8 mouse cellular contexts compared by ENCODE assay signal in genomic region chr16:92057852-92058643, GRCm38 (mm10). TPM values are rescaled to one million over a fixed set of nuclear protein-coding genes. Genes with fewer than 3 reads are reported as not detected.
DNase-seq lines count a peak whose midpoint lies in the region; ATAC-seq and TF ChIP-seq lines count a peak whose summit lies in the region.

Mrps6 (plus strand) TSS chr16:92058270.
Gm49711 (plus strand) TSS chr16:92058316.
Slc5a3 (plus strand) TSS chr16:92058322.

- TF ChIP-seq CTCF in ES-Bruce4 (IDR thresholded peaks at IDR 0.05; ENCODE audit: low read depth, low read length): no peak

- peak; percentile 69 for DNase-seq in c-Kit-positive CD71-positive TER-119-positive erythroid progenitor cells, embryonic 14.5 days (ENCODE audit: low spot score)
- peak; percentile 87 to 93 for DNase-seq in kidney, postnatal 36 days
- DNase-seq in neural tube, embryonic 11.5 days (ENCODE audit: low spot score): peak; percentile 90

- H3K36me3 ChIP-seq in ES-Bruce4 (ENCODE audit: control insufficient read depth, insufficient read depth, low read length, poor library complexity, severe bottlenecking): peaks cover 3% of the 10 kb centered on the region; the same call in 1 of the 2 replicates
- peaks cover 27% of the 10 kb centered on the region for H3K36me3 ChIP-seq in forebrain, embryonic 12.5 days (replicated peaks)
- H3K36me3 ChIP-seq in heart, embryonic 16.5 days (ENCODE audit: control insufficient read depth, insufficient read depth): peaks cover 9% of the 10 kb centered on the region
- 0 out of 2 replicates have a peak, but pooled peaks cover 4% of the 10 kb centered on the region for H3K36me3 ChIP-seq in liver, embryonic 15.5 days (replicated peaks)
- peaks cover 7% of the 10 kb centered on the region; the same call in 1 of the 2 replicates for H3K36me3 ChIP-seq in neural tube, embryonic 11.5 days (ENCODE audit: control insufficient read depth, insufficient read depth, low read length)
- no peaks in the 10 kb centered on the region for H3K36me3 ChIP-seq in stomach, embryonic 16.5 days (ENCODE audit: control insufficient read depth, insufficient read depth, low read length)

- TF ChIP-seq EP300 in ES-Bruce4 (IDR thresholded peaks at IDR 0.05; ENCODE audit: insufficient read depth, low read depth, low read length): no peak

- H3K27me3 ChIP-seq in ES-Bruce4 (ENCODE audit: control insufficient read depth, insufficient read depth, low read length, poor library complexity, severe bottlenecking): no peaks in the 10 kb centered on the region
- no peaks in the 10 kb centered on the region for H3K27me3 ChIP-seq in forebrain, embryonic 12.5 days
- H3K27me3 ChIP-seq in heart, embryonic 16.5 days (ENCODE audit: control insufficient read depth, insufficient read depth, low read length): no peaks in the 10 kb centered on the region
- peaks cover 10% of the 10 kb centered on the region; the same call in 1 of the 2 replicates for H3K27me3 ChIP-seq in liver, embryonic 15.5 days
- no peaks in the 10 kb centered on the region for H3K27me3 ChIP-seq in neural tube, embryonic 11.5 days (ENCODE audit: control insufficient read depth, insufficient read depth, low read length)
- no peaks in the 10 kb centered on the region for H3K27me3 ChIP-seq in stomach, embryonic 16.5 days (ENCODE audit: control insufficient read depth, insufficient read depth, low read length)

- H3K27ac ChIP-seq in ES-Bruce4 (ENCODE audit: insufficient read depth, low read length): no peak within 1 kb of the TSS
- peak within 1 kb of the TSS; percentile 86 for H3K27ac ChIP-seq in forebrain, embryonic 12.5 days
- H3K27ac ChIP-seq in heart, embryonic 16.5 days (ENCODE audit: low read length): peak within 1 kb of the TSS; percentile 89
- H3K27ac ChIP-seq in liver, embryonic 15.5 days (replicated peaks): peak within 1 kb of the TSS; percentile 49; the same call in 1 of the 2 replicates
- peak within 1 kb of the TSS; percentile 64; the same call in 1 of the 2 replicates for H3K27ac ChIP-seq in neural tube, embryonic 11.5 days (ENCODE audit: low read depth, low read length)
- peak within 1 kb of the TSS; percentile 86 for H3K27ac ChIP-seq in stomach, embryonic 16.5 days (ENCODE audit: low read length)

- peak within 1 kb of the TSS; percentile 84 for H3K4me2 ChIP-seq in forebrain, embryonic 12.5 days
- H3K4me2 ChIP-seq in heart, embryonic 16.5 days (ENCODE audit: low read depth, low read length): peak within 1 kb of the TSS; percentile 93
- H3K4me2 ChIP-seq in liver, embryonic 15.5 days: peak within 1 kb of the TSS; percentile 98
- H3K4me2 ChIP-seq in neural tube, embryonic 11.5 days (ENCODE audit: low read depth): peak within 1 kb of the TSS; percentile 86
- H3K4me2 ChIP-seq in stomach, embryonic 16.5 days (ENCODE audit: low read depth, low read length): peak within 1 kb of the TSS; percentile 94

- H3K4me1 ChIP-seq in ES-Bruce4 (ENCODE audit: control insufficient read depth, insufficient read depth, low read length): no peaks in the 10 kb centered on the region
- H3K4me1 ChIP-seq in forebrain, embryonic 12.5 days: peaks cover 26% of the 10 kb centered on the region
- H3K4me1 ChIP-seq in heart, embryonic 16.5 days (ENCODE audit: control insufficient read depth, insufficient read depth, low read length): peaks cover 16% of the 10 kb centered on the region
- peaks cover 19% of the 10 kb centered on the region for H3K4me1 ChIP-seq in liver, embryonic 15.5 days (replicated peaks)
- H3K4me1 ChIP-seq in neural tube, embryonic 11.5 days (ENCODE audit: control insufficient read depth, insufficient read depth, low read length): peaks cover 8% of the 10 kb centered on the region
- peaks cover 10% of the 10 kb centered on the region for H3K4me1 ChIP-seq in stomach, embryonic 16.5 days (ENCODE audit: control insufficient read depth, insufficient read depth, low read length)

- H3K9me3 ChIP-seq in ES-Bruce4 (replicated peaks; ENCODE audit: control insufficient read depth, insufficient read depth, low read length, poor library complexity, severe bottlenecking): no peaks in the 10 kb centered on the region
- peaks cover 11% of the 10 kb centered on the region for H3K9me3 ChIP-seq in forebrain, embryonic 12.5 days
- H3K9me3 ChIP-seq in heart, embryonic 16.5 days (replicated peaks; ENCODE audit: control insufficient read depth, low read length): peaks cover 8% of the 10 kb centered on the region
- no peaks in the 10 kb centered on the region for H3K9me3 ChIP-seq in liver, embryonic 15.5 days (replicated peaks)
- peaks cover 4% of the 10 kb centered on the region; the same call in 1 of the 2 replicates for H3K9me3 ChIP-seq in neural tube, embryonic 11.5 days (ENCODE audit: control insufficient read depth, low read length)
- peaks cover 7% of the 10 kb centered on the region; the same call in 1 of the 2 replicates for H3K9me3 ChIP-seq in stomach, embryonic 16.5 days (replicated peaks; ENCODE audit: control insufficient read depth, low read length)

- H3K9ac ChIP-seq in ES-Bruce4 (ENCODE audit: low read depth, poor library complexity, severe bottlenecking): peak within 1 kb of the TSS; percentile 94
- peak within 1 kb of the TSS; percentile 91 for H3K9ac ChIP-seq in forebrain, embryonic 12.5 days
- H3K9ac ChIP-seq in heart, embryonic 16.5 days (ENCODE audit: low read length): peak within 1 kb of the TSS; percentile 93
- peak within 1 kb of the TSS; percentile 67 for H3K9ac ChIP-seq in liver, embryonic 15.5 days
- peak within 1 kb of the TSS; percentile 83 for H3K9ac ChIP-seq in neural tube, embryonic 11.5 days (ENCODE audit: low read length)
- peak within 1 kb of the TSS; percentile 89 for H3K9ac ChIP-seq in stomach, embryonic 16.5 days (ENCODE audit: low read length)

- H3K4me3 ChIP-seq in ES-Bruce4 (ENCODE audit: low read depth, low read length): peak within 1 kb of the TSS; percentile 82
- peak within 1 kb of the TSS; percentile 64 for H3K4me3 ChIP-seq in forebrain, embryonic 12.5 days (replicated peaks)
- H3K4me3 ChIP-seq in heart, embryonic 16.5 days (ENCODE audit: low read length): peak within 1 kb of the TSS; percentile 97
- peak within 1 kb of the TSS; percentile 79 for H3K4me3 ChIP-seq in liver, embryonic 15.5 days (replicated peaks)
- H3K4me3 ChIP-seq in neural tube, embryonic 11.5 days (ENCODE audit: low read depth, low read length): peak within 1 kb of the TSS; percentile 93
- H3K4me3 ChIP-seq in stomach, embryonic 16.5 days (replicated peaks; ENCODE audit: low read length): peak within 1 kb of the TSS; percentile 90

- TF ChIP-seq POLR2A in ES-Bruce4 (IDR thresholded peaks at IDR 0.05; ENCODE audit: insufficient read depth, low read length): peak; percentile 70

- 1% methylated on average over 68 of the region's 99 CpGs for WGBS in forebrain, embryonic 12.5 days
- WGBS in heart, embryonic 16.5 days: under 1% methylated on average over 90 of the region's 99 CpGs
- under 1% methylated on average over 98 of the region's 99 CpGs for WGBS in liver, embryonic 15.5 days (ENCODE audit: insufficient replicate concordance)
- under 1% methylated on average over 85 of the region's 99 CpGs for WGBS in neural tube, embryonic 11.5 days
- under 1% methylated on average over 84 of the region's 99 CpGs for WGBS in stomach, embryonic 16.5 days

- ATAC-seq in forebrain, embryonic 12.5 days (ENCODE audit: low FRiP score): peak; percentile 94
- ATAC-seq in heart, embryonic 16.5 days (replicated peaks; ENCODE audit: extremely low read depth, insufficient read depth, low FRiP score): peak; percentile 95
- ATAC-seq in liver, embryonic 15.5 days (ENCODE audit: insufficient read depth): peak; percentile 87
- peak; percentile 91 for ATAC-seq in neural tube, embryonic 11.5 days (ENCODE audit: insufficient read depth, low FRiP score, low TSS enrichment)
- ATAC-seq in stomach, embryonic 16.5 days (ENCODE audit: insufficient read depth, low FRiP score): peak; percentile 95

RNA-seq across cellular contexts. Expression of gene Mrps6, which starts in this region (rescaled TPM):
- polyA plus RNA-seq in ES-Bruce4 (2011; ENCODE audit: insufficient read depth, insufficient read length, low read depth, missing spikeins): 64.2 and 67.0 TPM in 2 replicates
- polyA plus RNA-seq in forebrain, embryonic 12.5 days (2016; fragmentation: Nextera tagmentation; extraction: Ambion mirVana): 124 and 133 TPM in 2 replicates
- polyA plus RNA-seq in heart, embryonic 16.5 days (2015; fragmentation: Nextera tagmentation; extraction: Ambion mirVana): 105 and 128 TPM in 2 replicates
- polyA plus RNA-seq in liver, embryonic 15.5 days (2015; fragmentation: Nextera tagmentation; extraction: Ambion mirVana): 30.1 and 32.8 TPM in 2 replicates
- 127 and 130 TPM in 2 replicates for polyA plus RNA-seq in neural tube, embryonic 11.5 days (2014; fragmentation: Nextera tagmentation; extraction: Ambion mirVana)
- 72.9 and 77.0 TPM in 2 replicates for polyA plus RNA-seq in stomach, embryonic 16.5 days (2015; fragmentation: Nextera tagmentation; extraction: Ambion mirVana)

RNA-seq across cellular contexts. Expression of gene Gm49711, which starts in this region (rescaled TPM):
- polyA plus RNA-seq in ES-Bruce4 (2011; ENCODE audit: insufficient read depth, insufficient read length, low read depth, missing spikeins): not detected in 2 replicates
- polyA plus RNA-seq in forebrain, embryonic 12.5 days (2016; fragmentation: Nextera tagmentation; extraction: Ambion mirVana): 0.29 TPM in 1 of 2 replicates, not detected in the other
- polyA plus RNA-seq in heart, embryonic 16.5 days (2015; fragmentation: Nextera tagmentation; extraction: Ambion mirVana): not detected in 2 replicates
- polyA plus RNA-seq in liver, embryonic 15.5 days (2015; fragmentation: Nextera tagmentation; extraction: Ambion mirVana): not detected in 2 replicates
- polyA plus RNA-seq in neural tube, embryonic 11.5 days (2014; fragmentation: Nextera tagmentation; extraction: Ambion mirVana): 0.66 TPM in 1 of 2 replicates, not detected in the other
- polyA plus RNA-seq in stomach, embryonic 16.5 days (2015; fragmentation: Nextera tagmentation; extraction: Ambion mirVana): not detected in 2 replicates

RNA-seq across cellular contexts. Expression of gene Slc5a3, which starts in this region (rescaled TPM):
- 21.0 and 23.4 TPM in 2 replicates for polyA plus RNA-seq in ES-Bruce4 (2011; ENCODE audit: insufficient read depth, insufficient read length, low read depth, missing spikeins)
- 14.0 TPM in 2 replicates for polyA plus RNA-seq in forebrain, embryonic 12.5 days (2016; fragmentation: Nextera tagmentation; extraction: Ambion mirVana)
- polyA plus RNA-seq in heart, embryonic 16.5 days (2015; fragmentation: Nextera tagmentation; extraction: Ambion mirVana): 3.5 TPM in 2 replicates
- 0.85 and 1.1 TPM in 2 replicates for polyA plus RNA-seq in liver, embryonic 15.5 days (2015; fragmentation: Nextera tagmentation; extraction: Ambion mirVana)
- polyA plus RNA-seq in neural tube, embryonic 11.5 days (2014; fragmentation: Nextera tagmentation; extraction: Ambion mirVana): 14.0 and 15.9 TPM in 2 replicates
- 4.9 and 5.1 TPM in 2 replicates for polyA plus RNA-seq in stomach, embryonic 16.5 days (2015; fragmentation: Nextera tagmentation; extraction: Ambion mirVana)
